Mouse (Mus musculus): ENCODE results near the gene Hoxd12. TPM values are rescaled to one million over a fixed set of nuclear protein-coding genes. Genes with fewer than 3 reads are reported as not detected.

The Hoxd12 gene
- polyA plus RNA-seq, 1 experiment from 2014 or later: not detected

- Histone ChIP-seq H3K4me2 (replicated peaks) (peak within 1 kb of the TSS; percentile 28), H3K9ac (replicated peaks) (no peak within 1 kb of the TSS), H3K27me3 (peaks cover 98% of the 10 kb centered on the region), H3K9me3 (no peaks in the 10 kb centered on the region), H3K36me3 (no peaks in the 10 kb centered on the region), H3K4me3 (peak within 1 kb of the TSS; percentile 21; the same call in 1 of the 2 replicates), H3K4me1 (peaks cover 9% of the 10 kb centered on the region), H3K27ac (replicated peaks) (no peak within 1 kb of the TSS)
- WGBS: under 1% methylated on average over 65 of the region's 65 CpGs
- no peak for ATAC-seq (replicated peaks)
These were observed 37.2 kb downstream of the Hoxd12 start, which contains the start of the genes Hoxd3 and Hoxd4 for GRCm38 (mm10) chr2:74711721-74712621. Gene Hoxd3 (plus strand): TSS chr2:74711927. Gene Hoxd4 (plus strand): TSS chr2:74711929.

GRCm38 (mm10) chr2:74713239-74714150 lies 38.7 kb downstream of the Hoxd12 start:
- peaks cover 9% of the 10 kb centered on the region for H3K4me1 ChIP-seq
- H3K4me2 ChIP-seq (replicated peaks): no peak overlapping the region
- no peaks in the 10 kb centered on the region for H3K36me3 ChIP-seq
- no peak for ATAC-seq (replicated peaks)
- H3K9me3 ChIP-seq: no peaks in the 10 kb centered on the region
- no peak overlapping the region for H3K27ac ChIP-seq (replicated peaks)
- WGBS: 4% methylated on average over 19 of the region's 19 CpGs
- peaks cover 98% of the 10 kb centered on the region for H3K27me3 ChIP-seq
- H3K4me3 ChIP-seq: no peak overlapping the region
- no peak overlapping the region for H3K9ac ChIP-seq (replicated peaks)

DNA sequence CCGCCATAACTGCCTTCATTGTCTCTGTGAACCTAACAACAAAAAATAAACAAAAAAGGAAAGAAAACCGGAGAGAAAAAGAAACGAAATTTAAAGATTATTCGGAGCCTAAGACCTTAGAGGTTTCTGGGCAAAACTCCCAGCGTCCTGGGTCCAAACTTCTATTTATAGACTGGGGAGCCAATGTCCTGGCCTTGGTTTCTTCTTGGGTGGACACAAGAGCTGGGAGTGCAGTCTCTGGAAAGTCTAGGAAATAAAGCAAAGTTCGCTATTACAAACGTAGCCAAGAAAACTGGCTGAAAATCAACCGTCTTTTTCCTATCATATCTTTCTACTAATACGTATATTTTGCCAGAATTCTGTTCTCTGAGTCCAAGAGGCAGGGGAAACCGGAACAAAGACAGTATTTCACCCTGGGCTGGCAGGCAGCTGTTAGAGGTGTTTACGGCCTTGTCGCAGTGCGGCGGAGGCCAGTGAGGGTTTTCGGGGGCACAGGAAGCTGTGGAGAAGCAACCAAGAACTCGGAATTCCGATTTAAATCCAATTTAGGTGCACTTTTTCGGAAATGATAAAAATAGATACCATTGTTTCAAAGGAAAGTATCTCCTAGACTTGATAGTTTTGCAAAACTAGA lies 39.5 kb downstream of the Hoxd12 start:
- Histone ChIP-seq H3K4me3 (no peak overlapping the region), H3K27me3 (peaks cover 98% of the 10 kb centered on the region), H3K4me1 (peaks cover 9% of the 10 kb centered on the region), H3K9me3 (no peaks in the 10 kb centered on the region), H3K36me3 (no peaks in the 10 kb centered on the region), H3K9ac (replicated peaks) (no peak overlapping the region), H3K4me2 (replicated peaks) (no peak overlapping the region), H3K27ac (replicated peaks) (no peak overlapping the region)
- no peak for ATAC-seq (replicated peaks)
- WGBS: 4% methylated on average over 18 of the region's 18 CpGs

DNA sequence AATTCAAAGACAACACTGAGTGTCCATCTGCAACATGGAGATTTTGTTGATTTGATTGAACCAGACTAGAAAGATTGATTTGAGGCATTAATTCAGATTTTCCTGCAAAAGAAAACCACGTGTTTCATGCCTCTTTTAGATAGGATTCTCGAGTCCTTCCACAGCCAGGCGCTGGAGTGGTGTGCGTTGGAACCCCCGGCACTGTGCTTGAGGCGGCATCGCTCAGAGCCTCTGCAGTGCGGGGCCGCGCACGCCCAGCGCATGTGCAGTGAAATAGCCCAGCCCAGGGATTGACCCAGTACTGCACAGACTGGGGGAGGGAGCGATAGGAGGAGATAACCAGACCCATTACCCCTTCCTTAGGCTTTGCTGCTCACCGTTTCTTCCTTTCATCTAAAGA lies 40.1 kb downstream of the Hoxd12 start:
- no peak overlapping the region for H3K27ac ChIP-seq (replicated peaks)
- H3K9me3 ChIP-seq: no peaks in the 10 kb centered on the region
- under 1% methylated on average over 14 of the region's 14 CpGs for WGBS
- no peak; the same call in 1 of the 2 replicates for ATAC-seq (replicated peaks)
- H3K27me3 ChIP-seq: peaks cover 98% of the 10 kb centered on the region
- no peaks in the 10 kb centered on the region for H3K36me3 ChIP-seq
- H3K9ac ChIP-seq (replicated peaks): no peak overlapping the region
- H3K4me1 ChIP-seq: peaks cover 9% of the 10 kb centered on the region
- no peak overlapping the region for H3K4me2 ChIP-seq (replicated peaks)
- H3K4me3 ChIP-seq: no peak overlapping the region

- 2% methylated on average over 26 of the region's 26 CpGs for WGBS
- peak; percentile 63 for ATAC-seq (replicated peaks)
These were observed 40.9 kb downstream of the Hoxd12 start for GRCm38 (mm10) chr2:74715504-74716241.

GRCm38 (mm10) chr2:74720384-74720783 lies 45.6 kb downstream of the Hoxd12 start:
- Histone ChIP-seq H3K4me3 (no peak overlapping the region), H3K27ac (replicated peaks) (no peak overlapping the region), H3K9me3 (no peaks in the 10 kb centered on the region), H3K9ac (replicated peaks) (no peak overlapping the region), H3K4me2 (replicated peaks) (no peak overlapping the region), H3K36me3 (no peaks in the 10 kb centered on the region), H3K27me3 (peaks cover 99% of the 10 kb centered on the region), H3K4me1 (peaks cover 2% of the 10 kb centered on the region; the same call in 1 of the 2 replicates)
- 6% methylated on average over 2 of the region's 2 CpGs for WGBS
- ATAC-seq (replicated peaks): no peak

More at GRCm38 (mm10) chr2:74715504-74716241, 40.9 kb downstream of the Hoxd12 start:
- H3K27ac ChIP-seq (replicated peaks): no peak overlapping the region
- H3K9ac ChIP-seq (replicated peaks): no peak overlapping the region
- H3K36me3 ChIP-seq: no peaks in the 10 kb centered on the region
- peaks cover 9% of the 10 kb centered on the region for H3K4me1 ChIP-seq
- H3K4me2 ChIP-seq (replicated peaks): peak overlapping the region; percentile 35; the same call in 1 of the 2 replicates
- H3K4me3 ChIP-seq: peak overlapping the region; percentile 18; the same call in 1 of the 2 replicates
- H3K27me3 ChIP-seq: peaks cover 98% of the 10 kb centered on the region
- no peaks in the 10 kb centered on the region for H3K9me3 ChIP-seq

DNA sequence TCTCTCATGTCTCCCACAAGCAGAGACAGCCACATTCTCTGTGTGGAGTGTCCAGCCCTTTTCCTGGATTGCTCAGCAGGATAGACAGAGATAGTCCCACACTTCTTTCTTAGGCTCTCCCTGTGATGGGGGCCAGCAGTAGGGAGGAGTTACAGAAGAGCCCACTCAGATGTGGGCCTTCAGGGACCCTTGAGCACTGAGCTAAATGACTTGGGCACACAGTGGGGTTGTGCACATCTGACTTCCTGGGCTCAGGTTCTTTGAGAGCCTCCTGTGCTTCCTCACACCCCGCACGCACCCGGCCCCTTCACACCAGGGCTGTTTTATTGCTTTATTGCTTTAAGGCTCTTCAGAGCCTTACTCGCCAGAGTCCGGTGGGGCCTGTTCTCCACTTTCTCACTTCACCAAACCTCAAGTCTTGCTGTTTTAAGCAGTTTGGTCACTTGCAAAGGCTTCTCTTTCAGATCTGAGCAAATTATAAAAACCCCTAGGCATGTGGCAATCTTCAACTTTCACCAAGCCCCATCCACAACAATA lies 46.2 kb downstream of the Hoxd12 start:
- H3K27ac ChIP-seq (replicated peaks): no peak overlapping the region
- no peak for ATAC-seq (replicated peaks)
- under 1% methylated on average over 5 of the region's 5 CpGs for WGBS

DNA sequence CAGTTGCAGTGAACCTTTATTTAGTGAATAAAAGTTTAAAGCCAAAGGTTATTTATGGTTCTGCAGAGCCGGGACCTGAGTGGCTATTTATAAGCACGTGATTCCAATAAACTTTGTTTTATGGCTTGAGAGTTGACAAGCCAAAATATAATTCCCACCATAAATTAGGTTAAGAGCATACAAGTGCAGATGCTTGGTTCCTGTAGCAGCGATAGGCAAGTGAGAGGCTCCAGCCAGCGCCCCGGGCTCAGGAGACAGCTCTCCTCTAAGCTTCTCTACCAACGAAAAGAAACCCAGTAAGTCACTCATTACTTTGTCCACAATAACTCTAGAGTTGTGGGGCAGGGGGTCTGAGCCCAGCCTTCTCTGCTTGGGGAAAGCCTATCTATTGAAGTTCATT lies 47.1 kb downstream of the Hoxd12 start:
- Histone ChIP-seq H3K9ac (replicated peaks) (no peak overlapping the region), H3K4me2 (replicated peaks) (no peak overlapping the region), H3K27ac (replicated peaks) (no peak overlapping the region), H3K9me3 (no peaks in the 10 kb centered on the region), H3K27me3 (peaks cover 99% of the 10 kb centered on the region), H3K4me1 (no peaks in the 10 kb centered on the region), H3K4me3 (no peak overlapping the region), H3K36me3 (no peaks in the 10 kb centered on the region)
- WGBS: 7% methylated on average over 6 of the region's 6 CpGs
- no peak for ATAC-seq (replicated peaks)

More for the DNA sequence above, 46.2 kb downstream of the Hoxd12 start:
- Histone ChIP-seq H3K36me3 (no peaks in the 10 kb centered on the region), H3K9me3 (no peaks in the 10 kb centered on the region), H3K4me3 (no peak overlapping the region), H3K4me1 (no peaks in the 10 kb centered on the region), H3K4me2 (replicated peaks) (no peak overlapping the region), H3K27me3 (peaks cover 99% of the 10 kb centered on the region), H3K9ac (replicated peaks) (no peak overlapping the region)

GRCm38 (mm10) chr2:74722949-74723348 lies 48.1 kb downstream of the Hoxd12 start:
- no peaks in the 10 kb centered on the region for H3K4me1 ChIP-seq
- no peak for ATAC-seq (replicated peaks)
- H3K4me2 ChIP-seq (replicated peaks): no peak overlapping the region
- no peak overlapping the region for H3K4me3 ChIP-seq
- no peak overlapping the region for H3K27ac ChIP-seq (replicated peaks)
- peaks cover 99% of the 10 kb centered on the region for H3K27me3 ChIP-seq
- H3K36me3 ChIP-seq: no peaks in the 10 kb centered on the region
- H3K9me3 ChIP-seq: no peaks in the 10 kb centered on the region
- no peak overlapping the region for H3K9ac ChIP-seq (replicated peaks)
- 2% methylated on average over 8 of the region's 8 CpGs for WGBS

- Histone ChIP-seq H3K27ac (replicated peaks) (no peak overlapping the region), H3K4me2 (replicated peaks) (no peak overlapping the region)
- ATAC-seq (replicated peaks): no peak
These were observed 49.6 kb downstream of the Hoxd12 start for GRCm38 (mm10) chr2:74724244-74725015.

More at GRCm38 (mm10) chr2:74724244-74725015, 49.6 kb downstream of the Hoxd12 start:
- Histone ChIP-seq H3K27me3 (peaks cover 100% of the 10 kb centered on the region), H3K4me3 (no peak overlapping the region), H3K4me1 (no peaks in the 10 kb centered on the region), H3K36me3 (no peaks in the 10 kb centered on the region), H3K9ac (replicated peaks) (no peak overlapping the region), H3K9me3 (no peaks in the 10 kb centered on the region)
- WGBS: 2% methylated on average over 7 of the region's 7 CpGs

All from forebrain, embryonic 15.5 days (tissue).